Mouse (Mus musculus): ENCODE data around the gene Foxn3.

Gene Foxn3

GRCm38 (mm10) chr12:99466426-99466825 is 97.0 kb downstream of the Foxn3 start:
- DNase-seq (ENCODE audit: low spot score in 2 of 2): no peak

GRCm38 (mm10) chr12:99464291-99464690 is 99.1 kb downstream of the Foxn3 start:
- DNase-seq (ENCODE audit: low spot score in 2 of 2): no peak

GRCm38 (mm10) chr12:99462846-99463245 is 100.5 kb downstream of the Foxn3 start:
- DNase-seq (ENCODE audit: low spot score in 2 of 2): no peak

GRCm38 (mm10) chr12:99462302-99462701 is 101.1 kb downstream of the Foxn3 start:
- no peak for DNase-seq (ENCODE audit: low spot score in 2 of 2)

GRCm38 (mm10) chr12:99457521-99458205 is 105.7 kb downstream of the Foxn3 start:
- DNase-seq (ENCODE audit: low spot score in 2 of 2): no peak

GRCm38 (mm10) chr12:99455580-99455979 is 107.8 kb downstream of the Foxn3 start:
- no peak for DNase-seq (ENCODE audit: low spot score in 2 of 2)

GRCm38 (mm10) chr12:99454394-99454793 is 109.0 kb downstream of the Foxn3 start:
- no peak for DNase-seq (ENCODE audit: low spot score in 2 of 2)

- no peak for DNase-seq (ENCODE audit: low spot score in 2 of 2)
These were observed 109.6 kb downstream of the Foxn3 start for GRCm38 (mm10) chr12:99453797-99454196.

- no peak for DNase-seq (ENCODE audit: low spot score in 2 of 2)
These were observed 113.3 kb downstream of the Foxn3 start for GRCm38 (mm10) chr12:99450076-99450475.

- no peak for DNase-seq (ENCODE audit: low spot score in 2 of 2)
These were observed 115.6 kb downstream of the Foxn3 start for GRCm38 (mm10) chr12:99447791-99448190.

- DNase-seq (ENCODE audit: low spot score in 2 of 2): no peak
These were observed 118.2 kb downstream of the Foxn3 start for GRCm38 (mm10) chr12:99445018-99445674.

- DNase-seq (ENCODE audit: low spot score in 2 of 2): no peak
These were observed 120.6 kb downstream of the Foxn3 start for GRCm38 (mm10) chr12:99442819-99443218.

GRCm38 (mm10) chr12:99440953-99441352 is 122.4 kb downstream of the Foxn3 start:
- no peak for DNase-seq (ENCODE audit: low spot score in 2 of 2)

- DNase-seq (ENCODE audit: low spot score in 2 of 2): no peak
These were observed 123.4 kb downstream of the Foxn3 start for GRCm38 (mm10) chr12:99440022-99440421.

GRCm38 (mm10) chr12:99435189-99435588 is 128.2 kb downstream of the Foxn3 start:
- DNase-seq (ENCODE audit: low spot score in 2 of 2): no peak

GRCm38 (mm10) chr12:99433402-99433801 is 130.0 kb downstream of the Foxn3 start:
- DNase-seq (ENCODE audit: low spot score in 2 of 2): no peak

- no peak for DNase-seq (ENCODE audit: low spot score in 2 of 2)
These were observed 131.8 kb downstream of the Foxn3 start for GRCm38 (mm10) chr12:99431541-99431940.

GRCm38 (mm10) chr12:99430992-99431391 is 132.4 kb downstream of the Foxn3 start:
- DNase-seq (ENCODE audit: low spot score in 2 of 2): no peak

- no peak for DNase-seq (ENCODE audit: low spot score in 2 of 2)
These were observed 134.3 kb downstream of the Foxn3 start for GRCm38 (mm10) chr12:99429101-99429500.

- no peak for DNase-seq (ENCODE audit: low spot score in 2 of 2)
These were observed 137.0 kb downstream of the Foxn3 start for GRCm38 (mm10) chr12:99426207-99426916.

GRCm38 (mm10) chr12:99419396-99419760 is 144.0 kb downstream of the Foxn3 start:
- DNase-seq (ENCODE audit: low spot score in 2 of 2): no peak

GRCm38 (mm10) chr12:99418476-99419395 is 144.6 kb downstream of the Foxn3 start:
- DNase-seq (ENCODE audit: low spot score in 2 of 2): no peak
